Comparison of ENCODE assay signal across 25 mouse cellular contexts in the genomic region with DNA sequence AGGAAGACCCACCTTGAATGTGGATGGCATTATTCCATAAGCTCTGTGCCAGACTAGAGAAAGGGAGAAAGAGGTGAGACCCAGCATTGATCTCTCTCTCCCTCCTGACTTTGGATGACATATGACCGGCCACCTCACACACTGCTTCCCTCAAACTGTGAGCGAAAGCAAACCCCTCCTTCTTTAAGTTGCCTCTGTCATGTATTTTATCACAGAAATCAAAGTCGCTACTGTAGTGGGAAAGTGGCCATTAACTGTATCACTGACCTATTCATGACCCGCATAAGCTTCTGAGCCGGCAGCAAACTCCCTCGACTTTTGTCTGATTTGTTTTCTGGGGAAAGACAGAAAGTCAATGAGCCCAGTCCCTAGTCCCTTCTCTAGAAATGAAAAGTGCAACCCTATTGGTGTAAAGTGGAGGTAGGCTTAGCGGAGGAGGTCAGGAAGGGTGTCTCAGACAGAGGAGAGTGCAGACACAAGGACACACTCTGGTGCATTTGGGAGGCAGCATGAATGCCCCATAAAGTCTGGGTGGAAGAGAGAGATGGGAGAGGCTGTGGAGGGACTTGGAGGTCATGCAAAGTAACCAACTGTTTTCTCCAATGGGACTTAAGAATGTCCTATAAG.
"Had no signal": no experiment of that assay in that cellular context is flagged by ENCODE, and none has a peak within 500 bp of the region (broad histone marks: within the 10 kb centered on the region; RNA-seq: fewer than 3 reads in every experiment).

No protein-coding gene starts in this region.

- DNase-seq: gastrocnemius, adult 2 months; gastrocnemius, postnatal 10 days; gastrocnemius, postnatal 25 days; heart, adult 18-20 months; heart, postnatal 10 days; heart, postnatal 4 days; kidney, postnatal 10 days; kidney, postnatal 25 days; kidney, postnatal 4 days; left cerebral cortex, postnatal 4 days had no signal

- ATAC-seq: forebrain, embryonic 16.5 days; hindbrain, embryonic 16.5 days; inflammation-experienced regulatory T-cells, adult 6 months; intestine, postnatal 0 days; liver, embryonic 12.5 days had no signal

- H3K36me3 ChIP-seq: heart, embryonic 12.5 days; hindbrain, embryonic 10.5 days; hindbrain, embryonic 12.5 days; intestine, embryonic 15.5 days; limb, embryonic 13.5 days; liver, embryonic 12.5 days had no signal

- H3K4me2 ChIP-seq: heart, embryonic 12.5 days; hindbrain, embryonic 12.5 days; hindbrain, embryonic 14.5 days; intestine, embryonic 15.5 days; limb, embryonic 13.5 days; limb, embryonic 15.5 days; liver, embryonic 12.5 days had no signal

- H3K4me1 ChIP-seq: hindbrain, embryonic 10.5 days; hindbrain, embryonic 12.5 days; intestine, embryonic 15.5 days; limb, embryonic 13.5 days; limb, embryonic 15.5 days; liver, embryonic 12.5 days had no signal

- H3K9me3 ChIP-seq: heart, embryonic 10.5 days; heart, embryonic 12.5 days; hindbrain, embryonic 10.5 days; hindbrain, embryonic 12.5 days; intestine, embryonic 15.5 days; limb, embryonic 13.5 days; limb, embryonic 15.5 days; liver, embryonic 12.5 days had no signal

- H3K27me3 ChIP-seq: heart, embryonic 12.5 days; hindbrain, embryonic 12.5 days; intestine, embryonic 15.5 days; limb, embryonic 15.5 days; liver, embryonic 12.5 days had no signal

- H3K4me3 ChIP-seq: gastrocnemius, adult 2 months; heart, embryonic 10.5 days; heart, embryonic 12.5 days; hindbrain, embryonic 10.5 days; hindbrain, embryonic 12.5 days; intestine, embryonic 15.5 days; layer of hippocampus, adult 2 months; limb, embryonic 13.5 days; limb, embryonic 15.5 days; liver, embryonic 12.5 days had no signal

- H3K9ac ChIP-seq: heart, embryonic 12.5 days; hindbrain, embryonic 12.5 days; hindbrain, embryonic 14.5 days; intestine, embryonic 15.5 days; limb, embryonic 13.5 days; limb, embryonic 15.5 days; liver, embryonic 12.5 days; liver, embryonic 14.5 days had no signal

- H3K27ac ChIP-seq: gastrocnemius, adult 2 months; heart, embryonic 10.5 days; hindbrain, embryonic 10.5 days; hindbrain, embryonic 12.5 days; hindbrain, embryonic 14.5 days; limb, embryonic 13.5 days; limb, embryonic 15.5 days; liver, embryonic 12.5 days; liver, embryonic 14.5 days had no signal
